Mouse (Mus musculus): Measurements from ENCODE around the gene Slc25a21. TPM values are rescaled to one million over a fixed set of nuclear protein-coding genes. Genes with fewer than 3 reads are reported as not detected.
A peak's percentile ranks its signal among the peaks of the same experiment; 100 is the strongest.

Gene Slc25a21
- polyA plus RNA-seq, 1 experiment from 2014 or later = 1.3 TPM

DNA sequence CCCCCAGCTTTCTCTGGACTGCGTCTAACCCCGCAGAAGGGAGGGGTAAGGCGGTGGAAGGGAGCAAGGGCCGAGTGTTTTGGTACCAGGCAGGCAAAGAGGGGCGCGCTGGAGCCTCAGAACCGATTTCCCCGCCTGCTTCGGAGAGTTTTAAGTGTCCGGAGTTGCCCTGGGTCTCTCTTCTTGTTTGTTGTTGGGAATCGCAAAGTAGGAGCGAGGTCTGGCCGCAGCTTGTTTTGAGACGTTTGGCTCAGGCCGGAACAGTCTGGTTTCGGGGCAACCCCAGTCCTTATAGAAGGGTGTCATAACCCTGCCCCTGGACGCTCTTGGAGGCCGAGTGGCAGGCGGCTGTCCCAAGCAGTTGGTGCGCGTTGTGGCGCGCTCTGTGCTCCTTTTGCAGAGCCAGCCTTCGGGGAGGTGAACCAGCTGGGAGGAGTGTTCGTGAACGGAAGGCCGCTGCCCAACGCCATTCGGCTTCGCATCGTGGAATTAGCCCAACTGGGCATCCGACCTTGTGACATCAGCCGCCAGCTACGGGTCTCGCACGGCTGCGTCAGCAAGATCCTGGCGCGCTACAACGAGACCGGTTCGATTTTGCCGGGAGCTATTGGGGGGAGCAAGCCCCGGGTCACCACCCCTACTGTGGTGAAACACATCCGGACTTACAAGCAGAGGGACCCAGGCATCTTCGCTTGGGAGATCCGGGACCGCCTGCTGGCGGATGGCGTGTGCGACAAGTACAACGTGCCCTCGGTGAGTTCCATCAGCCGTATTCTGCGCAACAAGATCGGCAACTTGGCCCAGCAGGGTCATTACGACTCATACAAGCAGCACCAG is 500.9 kb downstream of the Slc25a21 start:
- DNase-seq (ENCODE audit: low spot score) (peak; percentile 71), ATAC-seq (ENCODE audit: insufficient number of reproducible peaks, low FRiP score, low TSS enrichment, low read depth) (no peak)
- Histone ChIP-seq H3K4me3 (ENCODE audit: low read depth, low read length) (peak overlapping the region; percentile 37), H3K9ac (ENCODE audit: low read length) (peak overlapping the region; percentile 40; the same call in 1 of the 2 replicates), H3K4me1 (ENCODE audit: control insufficient read depth, insufficient read depth, low read length) (peaks cover 21% of the 10 kb centered on the region), H3K36me3 (ENCODE audit: control insufficient read depth, insufficient read depth, low read length) (no peaks in the 10 kb centered on the region), H3K27me3 (ENCODE audit: control insufficient read depth, insufficient read depth, low read length) (peaks cover 83% of the 10 kb centered on the region), H3K9me3 (ENCODE audit: control insufficient read depth, low read length) (no peaks in the 10 kb centered on the region), H3K4me2 (ENCODE audit: low read depth, severe bottlenecking) (peak overlapping the region; percentile 60), H3K27ac (replicated peaks; ENCODE audit: low read depth, low read length) (0 out of 2 replicates have a peak overlapping the region, but pooled peaks have one; percentile 21)
- under 1% methylated on average over 57 of the region's 57 CpGs for WGBS

DNA sequence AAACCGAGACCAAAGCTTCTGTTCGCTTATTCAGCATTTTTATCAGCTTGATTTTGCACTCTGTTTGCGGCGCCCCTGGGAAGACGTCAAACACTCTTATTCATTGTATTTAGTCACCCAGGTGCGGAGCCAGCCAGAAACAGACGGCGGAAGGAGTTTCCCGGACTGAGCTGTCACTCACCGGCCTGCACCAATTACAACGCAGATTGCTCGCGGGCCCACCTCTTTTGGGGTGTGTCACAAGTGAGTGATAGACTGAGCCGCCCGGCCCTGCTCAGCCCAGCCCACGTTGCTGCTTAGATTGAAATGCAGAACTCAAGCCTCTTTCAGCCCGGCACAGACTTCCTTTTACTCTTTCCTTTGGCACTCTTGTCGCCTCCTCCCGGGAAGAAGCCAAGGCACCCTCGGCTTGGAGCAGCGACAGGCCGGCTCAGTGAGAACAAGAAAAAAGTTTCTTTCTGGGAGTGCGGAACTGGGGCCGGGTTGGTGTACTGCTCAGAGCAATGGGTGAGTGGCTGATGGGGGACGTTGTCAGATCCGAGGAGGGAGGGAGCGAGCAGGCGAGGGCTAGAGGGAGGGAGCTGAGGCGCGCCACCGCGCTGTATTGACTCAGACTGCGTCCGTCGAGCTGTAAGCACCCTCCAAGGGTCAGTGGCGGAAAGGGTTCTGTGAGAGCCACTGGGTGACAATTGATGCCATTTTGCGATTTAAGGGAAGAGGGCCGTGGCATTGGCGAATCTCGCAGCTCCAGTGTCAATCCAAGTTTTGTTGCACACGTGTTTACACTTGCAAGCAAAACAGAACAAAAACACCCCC is 501.7 kb downstream of the Slc25a21 start:
- Histone ChIP-seq H3K4me3 (ENCODE audit: low read depth, low read length) (peak overlapping the region; percentile 37), H3K9ac (ENCODE audit: low read length) (no peak overlapping the region), H3K4me1 (ENCODE audit: control insufficient read depth, insufficient read depth, low read length) (peaks cover 24% of the 10 kb centered on the region), H3K36me3 (ENCODE audit: control insufficient read depth, insufficient read depth, low read length) (no peaks in the 10 kb centered on the region), H3K27ac (replicated peaks; ENCODE audit: low read depth, low read length) (no peak overlapping the region), H3K27me3 (ENCODE audit: control insufficient read depth, insufficient read depth, low read length) (peaks cover 87% of the 10 kb centered on the region), H3K4me2 (ENCODE audit: low read depth, severe bottlenecking) (peak overlapping the region; percentile 60), H3K9me3 (ENCODE audit: control insufficient read depth, low read length) (no peaks in the 10 kb centered on the region)
- under 1% methylated on average over 41 of the region's 41 CpGs for WGBS
- DNase-seq (ENCODE audit: low spot score) = peak; percentile 92
- peak; percentile 90 for ATAC-seq (ENCODE audit: insufficient number of reproducible peaks, low FRiP score, low TSS enrichment, low read depth)

DNA sequence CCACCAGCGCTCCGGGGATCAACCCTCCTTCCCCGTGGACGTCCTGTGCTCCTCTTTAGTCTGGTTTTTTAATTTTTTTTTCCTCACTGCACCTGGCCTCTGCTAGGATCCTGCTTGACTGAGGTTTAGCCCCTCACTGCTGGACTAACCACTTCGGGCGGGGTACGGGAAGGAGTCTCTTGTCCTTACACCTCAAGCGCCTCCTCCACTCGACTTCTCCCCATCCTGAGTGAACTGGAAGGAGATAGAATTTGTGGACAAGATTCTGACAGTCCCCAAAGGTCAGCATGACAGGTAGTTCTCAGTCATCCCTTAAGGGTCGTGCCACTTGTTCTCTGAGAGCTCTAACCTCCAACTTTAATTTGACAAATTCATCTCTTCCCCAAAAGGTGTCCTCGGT is 502.3 kb downstream of the Slc25a21 start:
- Histone ChIP-seq H3K4me2 (ENCODE audit: low read depth, severe bottlenecking) (peak overlapping the region; percentile 60; the same call in 1 of the 2 replicates), H3K9ac (ENCODE audit: low read length) (no peak overlapping the region), H3K36me3 (ENCODE audit: control insufficient read depth, insufficient read depth, low read length) (no peaks in the 10 kb centered on the region), H3K4me3 (ENCODE audit: low read depth, low read length) (peak overlapping the region; percentile 37; the same call in 1 of the 2 replicates), H3K27ac (replicated peaks; ENCODE audit: low read depth, low read length) (no peak overlapping the region), H3K9me3 (ENCODE audit: control insufficient read depth, low read length) (no peaks in the 10 kb centered on the region), H3K4me1 (ENCODE audit: control insufficient read depth, insufficient read depth, low read length) (peaks cover 24% of the 10 kb centered on the region), H3K27me3 (ENCODE audit: control insufficient read depth, insufficient read depth, low read length) (peaks cover 87% of the 10 kb centered on the region)
- ATAC-seq (ENCODE audit: insufficient number of reproducible peaks, low FRiP score, low TSS enrichment, low read depth) = no peak
- 1% methylated on average over 11 of the region's 11 CpGs for WGBS
- no peak for DNase-seq (ENCODE audit: low spot score)

DNA sequence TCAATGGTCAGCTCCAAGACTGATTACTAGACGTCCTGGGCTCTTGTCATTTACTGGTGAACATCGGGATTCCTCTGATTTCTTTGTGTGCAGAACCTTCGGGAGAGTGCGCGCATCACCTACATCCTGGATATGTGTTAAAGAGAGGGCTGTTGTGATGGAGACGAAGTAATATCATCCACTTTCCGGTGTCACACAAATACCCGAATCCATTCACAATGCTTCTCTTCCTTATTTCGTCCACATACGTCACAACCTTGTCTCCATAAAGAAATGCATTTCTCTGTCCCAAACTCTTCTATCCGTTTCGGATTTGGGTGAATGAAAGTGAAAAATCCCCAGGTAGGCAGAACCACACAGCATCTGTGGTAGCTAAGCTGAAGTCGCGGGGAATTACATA is 502.9 kb downstream of the Slc25a21 start:
- WGBS = 1% methylated on average over 14 of the region's 14 CpGs
- no peak overlapping the region for H3K27ac ChIP-seq (replicated peaks; ENCODE audit: low read depth, low read length)
- H3K36me3 ChIP-seq (ENCODE audit: control insufficient read depth, insufficient read depth, low read length) = no peaks in the 10 kb centered on the region
- no peak overlapping the region for H3K4me2 ChIP-seq (ENCODE audit: low read depth, severe bottlenecking)
- no peak overlapping the region for H3K9ac ChIP-seq (ENCODE audit: low read length)
- no peaks in the 10 kb centered on the region for H3K9me3 ChIP-seq (ENCODE audit: control insufficient read depth, low read length)
- DNase-seq (ENCODE audit: low spot score) (no peak), ATAC-seq (ENCODE audit: insufficient number of reproducible peaks, low FRiP score, low TSS enrichment, low read depth) (no peak)
- H3K27me3 ChIP-seq (ENCODE audit: control insufficient read depth, insufficient read depth, low read length) = peaks cover 87% of the 10 kb centered on the region
- H3K4me3 ChIP-seq (ENCODE audit: low read depth, low read length) = no peak overlapping the region
- peaks cover 23% of the 10 kb centered on the region for H3K4me1 ChIP-seq (ENCODE audit: control insufficient read depth, insufficient read depth, low read length)

DNA sequence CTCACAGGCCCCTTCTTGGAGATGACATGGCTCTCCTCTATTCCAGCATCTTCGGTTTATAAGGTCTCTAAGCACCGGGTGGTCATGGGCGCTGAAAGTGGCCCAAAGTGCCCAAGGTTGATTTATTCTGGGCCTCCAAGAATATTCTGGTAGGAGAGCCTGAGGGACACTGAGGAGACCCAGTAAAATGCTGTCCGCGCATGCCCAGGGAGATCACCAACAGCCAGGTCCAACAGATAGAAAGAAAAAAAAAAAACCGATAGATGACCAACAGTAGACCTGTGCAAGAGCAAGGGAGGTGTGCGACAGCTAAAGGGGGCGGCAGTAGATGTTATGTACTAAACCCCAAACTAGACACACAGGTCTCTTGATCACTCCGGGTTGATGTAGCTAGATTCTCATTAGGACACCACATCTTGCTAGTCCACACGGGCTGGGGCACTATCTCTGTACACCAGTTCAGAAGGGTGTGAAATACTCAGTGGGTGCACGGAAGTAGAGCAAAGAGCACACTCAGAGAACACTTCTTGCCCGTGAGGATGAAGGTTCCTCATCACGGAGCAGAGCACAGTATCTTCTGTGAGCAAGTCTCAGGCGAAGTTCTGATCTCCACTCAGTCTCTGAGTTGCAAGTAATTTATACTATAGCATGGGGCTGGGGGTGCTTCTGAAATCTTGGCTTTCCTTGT is 503.7 kb downstream of the Slc25a21 start:
- ATAC-seq (ENCODE audit: insufficient number of reproducible peaks, low FRiP score, low TSS enrichment, low read depth) = no peak
- H3K4me3 ChIP-seq (ENCODE audit: low read depth, low read length) = no peak overlapping the region
- peaks cover 90% of the 10 kb centered on the region for H3K27me3 ChIP-seq (ENCODE audit: control insufficient read depth, insufficient read depth, low read length)
- H3K27ac ChIP-seq (replicated peaks; ENCODE audit: low read depth, low read length) = no peak overlapping the region
- DNase-seq (ENCODE audit: low spot score) = no peak
- H3K9ac ChIP-seq (ENCODE audit: low read length) = no peak overlapping the region
- no peaks in the 10 kb centered on the region for H3K9me3 ChIP-seq (ENCODE audit: control insufficient read depth, low read length)
- no peak overlapping the region for H3K4me2 ChIP-seq (ENCODE audit: low read depth, severe bottlenecking)
- WGBS = 5% methylated on average over 14 of the region's 14 CpGs
- peaks cover 30% of the 10 kb centered on the region for H3K4me1 ChIP-seq (ENCODE audit: control insufficient read depth, insufficient read depth, low read length)
- H3K36me3 ChIP-seq (ENCODE audit: control insufficient read depth, insufficient read depth, low read length) = no peaks in the 10 kb centered on the region

DNA sequence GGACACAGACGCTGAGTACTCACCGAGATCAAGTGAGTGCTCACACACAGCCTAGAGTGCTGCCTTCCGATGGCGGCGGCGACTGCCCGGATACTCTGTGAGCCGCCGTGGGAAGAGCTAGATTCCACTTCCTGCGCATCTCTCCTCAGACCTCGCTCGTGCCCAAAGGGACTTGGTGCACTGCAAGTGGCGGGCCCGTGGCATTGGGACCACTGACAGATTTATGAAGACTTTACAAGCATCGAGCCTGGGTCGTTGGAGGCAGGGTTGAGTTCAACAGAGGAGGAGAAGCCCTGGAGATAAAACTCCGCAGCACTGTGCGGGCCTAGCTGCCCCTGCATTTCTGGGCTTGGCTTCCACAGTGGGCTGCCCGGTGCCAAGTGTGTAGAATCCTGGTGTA is 504.7 kb downstream of the Slc25a21 start:
- peak overlapping the region; percentile 10; the same call in 1 of the 2 replicates for H3K4me3 ChIP-seq (ENCODE audit: low read depth, low read length)
- no peaks in the 10 kb centered on the region for H3K36me3 ChIP-seq (ENCODE audit: control insufficient read depth, insufficient read depth, low read length)
- DNase-seq (ENCODE audit: low spot score) (peak; percentile 64), ATAC-seq (ENCODE audit: insufficient number of reproducible peaks, low FRiP score, low TSS enrichment, low read depth) (no peak)
- H3K9ac ChIP-seq (ENCODE audit: low read length) = no peak overlapping the region
- H3K27me3 ChIP-seq (ENCODE audit: control insufficient read depth, insufficient read depth, low read length) = peaks cover 95% of the 10 kb centered on the region
- H3K9me3 ChIP-seq (ENCODE audit: control insufficient read depth, low read length) = no peaks in the 10 kb centered on the region
- H3K27ac ChIP-seq (replicated peaks; ENCODE audit: low read depth, low read length) = no peak overlapping the region
- WGBS = 1% methylated on average over 19 of the region's 19 CpGs
- H3K4me2 ChIP-seq (ENCODE audit: low read depth, severe bottlenecking) = peak overlapping the region; percentile 25; the same call in 1 of the 2 replicates
- peaks cover 29% of the 10 kb centered on the region for H3K4me1 ChIP-seq (ENCODE audit: control insufficient read depth, insufficient read depth, low read length)

DNA sequence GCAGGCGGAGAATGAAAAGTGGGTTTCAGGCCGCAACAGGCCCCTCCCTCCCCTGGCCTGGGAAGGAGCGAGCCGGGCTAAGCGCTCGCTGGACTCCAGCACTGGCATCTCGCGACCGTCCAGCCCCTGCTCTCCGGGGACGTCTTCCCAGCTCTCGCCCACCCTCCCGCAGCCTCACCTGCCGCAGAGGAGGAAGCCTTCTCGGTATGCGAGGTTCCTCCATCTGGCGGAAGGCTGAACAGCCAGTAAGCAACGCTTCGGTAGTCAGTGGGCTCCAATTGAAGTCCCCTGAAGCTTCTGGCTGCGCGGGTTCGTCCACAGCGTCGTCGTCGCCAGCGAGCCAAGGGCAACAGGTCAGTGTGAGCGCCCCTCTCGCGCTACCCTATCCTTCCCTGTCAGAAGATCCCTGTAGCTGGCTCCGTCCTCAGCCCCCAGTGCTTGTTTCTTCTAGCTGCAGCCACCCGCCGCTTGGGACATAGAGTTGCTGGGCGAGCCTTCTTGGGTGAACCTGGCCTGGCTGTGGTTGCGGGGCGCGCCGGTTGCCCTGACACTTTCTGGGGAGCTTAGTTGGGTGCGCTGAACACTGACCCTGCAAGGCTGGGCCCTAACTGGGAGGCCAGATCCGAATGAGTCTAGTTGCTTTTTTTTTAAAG is 505.7 kb downstream of the Slc25a21 start, which contains the start of gene Pax9:
TSS of gene Pax9 (plus strand) at position 341 of the 653 bp plus-strand sequence.
- H3K27ac ChIP-seq (replicated peaks; ENCODE audit: low read depth, low read length) = no peak within 1 kb of the TSS
- H3K9ac ChIP-seq (ENCODE audit: low read length) = no peak within 1 kb of the TSS
- H3K4me1 ChIP-seq (ENCODE audit: control insufficient read depth, insufficient read depth, low read length) = peaks cover 24% of the 10 kb centered on the region; the same call in 1 of the 2 replicates
- H3K4me3 ChIP-seq (ENCODE audit: low read depth, low read length) = peak within 1 kb of the TSS; percentile 25
- no peaks in the 10 kb centered on the region for H3K36me3 ChIP-seq (ENCODE audit: control insufficient read depth, insufficient read depth, low read length)
- H3K27me3 ChIP-seq (ENCODE audit: control insufficient read depth, insufficient read depth, low read length) = peaks cover 95% of the 10 kb centered on the region
- peak; percentile 69 for DNase-seq (ENCODE audit: low spot score)
- under 1% methylated on average over 40 of the region's 40 CpGs for WGBS
- peak within 1 kb of the TSS; percentile 49 for H3K4me2 ChIP-seq (ENCODE audit: low read depth, severe bottlenecking)
- no peaks in the 10 kb centered on the region for H3K9me3 ChIP-seq (ENCODE audit: control insufficient read depth, low read length)
- no peak for ATAC-seq (ENCODE audit: insufficient number of reproducible peaks, low FRiP score, low TSS enrichment, low read depth)

Data from limb, embryonic 11.5 days (tissue).